In the genomic region with DNA sequence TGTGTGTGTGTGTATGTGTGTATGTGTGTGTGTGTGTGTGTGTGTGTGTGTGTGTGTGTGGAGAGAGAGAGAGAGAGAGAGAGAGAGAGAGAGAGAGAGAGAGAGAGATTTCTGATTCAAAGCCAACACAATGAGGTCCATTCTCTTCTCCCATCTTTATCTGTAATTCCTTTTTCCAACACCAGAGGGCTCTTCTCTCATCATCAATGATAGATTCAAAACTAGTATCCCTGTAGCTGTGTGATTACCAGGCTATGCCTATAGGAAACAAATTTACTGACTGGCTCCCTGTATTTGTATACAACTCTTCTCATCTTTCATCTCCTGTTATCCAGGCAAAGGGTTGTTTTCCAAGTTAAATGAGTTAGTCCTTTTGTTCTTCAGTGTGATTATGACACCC, we compare ENCODE assay signal across 10 mouse cellular contexts.
DNase-seq lines count a peak whose midpoint lies in the region; ATAC-seq lines count a peak whose summit lies in the region.
"Had no signal": no experiment of that assay in that cellular context is flagged by ENCODE, and none has a peak within 500 bp of the region (broad histone marks: within the 10 kb centered on the region; RNA-seq: fewer than 3 reads in every experiment).

No protein-coding gene starts in this region.

- ATAC-seq in hindbrain, embryonic 11.5 days (ENCODE audit: low FRiP score): no peak
- ATAC-seq in hindbrain, embryonic 14.5 days (ENCODE audit: low FRiP score): no peak
- ATAC-seq: midbrain, embryonic 13.5 days had no signal

- H3K4me3 ChIP-seq in hindbrain, embryonic 11.5 days (ENCODE audit: low read depth, low read length): no peak overlapping the region
- H3K4me3 ChIP-seq in hindbrain, embryonic 14.5 days (replicated peaks; ENCODE audit: low read length): no peak overlapping the region
- H3K4me3 ChIP-seq: limb, embryonic 10.5 days; midbrain, embryonic 13.5 days had no signal

- no peak overlapping the region for H3K9ac ChIP-seq in hindbrain, embryonic 11.5 days (ENCODE audit: low read depth, low read length)
- no peak overlapping the region for H3K9ac ChIP-seq in hindbrain, embryonic 14.5 days
- H3K9ac ChIP-seq: midbrain, embryonic 13.5 days had no signal

- H3K4me1 ChIP-seq in hindbrain, embryonic 11.5 days (replicated peaks; ENCODE audit: control insufficient read depth, insufficient read depth, low read length): no peaks in the 10 kb centered on the region
- no peaks in the 10 kb centered on the region for H3K4me1 ChIP-seq in hindbrain, embryonic 14.5 days (replicated peaks; ENCODE audit: control insufficient read depth, insufficient read depth, low read length)
- H3K4me1 ChIP-seq: limb, embryonic 10.5 days; midbrain, embryonic 13.5 days had no signal

- no peak overlapping the region for H3K4me2 ChIP-seq in hindbrain, embryonic 11.5 days (replicated peaks; ENCODE audit: low read depth, low read length)
- no peak overlapping the region for H3K4me2 ChIP-seq in hindbrain, embryonic 14.5 days (replicated peaks)
- H3K4me2 ChIP-seq: midbrain, embryonic 13.5 days had no signal

- H3K9me3 ChIP-seq in hindbrain, embryonic 11.5 days (ENCODE audit: control insufficient read depth, low read length): no peaks in the 10 kb centered on the region
- H3K9me3 ChIP-seq in hindbrain, embryonic 14.5 days (ENCODE audit: control insufficient read depth, low read length): no peaks in the 10 kb centered on the region
- H3K9me3 ChIP-seq: limb, embryonic 10.5 days; midbrain, embryonic 13.5 days had no signal

- H3K27ac ChIP-seq in hindbrain, embryonic 11.5 days (ENCODE audit: low read depth, low read length): no peak overlapping the region
- no peak overlapping the region for H3K27ac ChIP-seq in hindbrain, embryonic 14.5 days
- H3K27ac ChIP-seq: limb, embryonic 10.5 days; midbrain, embryonic 13.5 days had no signal

- H3K36me3 ChIP-seq in hindbrain, embryonic 11.5 days (ENCODE audit: control insufficient read depth, insufficient read depth, low read length): no peaks in the 10 kb centered on the region
- H3K36me3 ChIP-seq in hindbrain, embryonic 14.5 days (replicated peaks; ENCODE audit: control insufficient read depth, insufficient read depth): no peaks in the 10 kb centered on the region
- H3K36me3 ChIP-seq: limb, embryonic 10.5 days; midbrain, embryonic 13.5 days had no signal

- DNase-seq in hindbrain, embryonic 11.5 days (ENCODE audit: low spot score): peak; percentile 21
- DNase-seq in hindbrain, embryonic 14.5 days (ENCODE audit: low spot score): no peak
- peak; percentile 20 for DNase-seq in thymus, postnatal 0 days (ENCODE audit: low spot score)
- no peak for DNase-seq in thymus, postnatal 25 days
- DNase-seq in embryo, embryonic 10 days (ENCODE audit: low spot score): peak; percentile 15
- DNase-seq in testis, postnatal 14 days (ENCODE audit: low spot score): no peak
- no peak for DNase-seq in ovary, postnatal 10 days (ENCODE audit: low spot score)
- DNase-seq in adrenal gland, postnatal 4 days (ENCODE audit: low spot score in 2 of 2): no peak

- H3K27me3 ChIP-seq in hindbrain, embryonic 11.5 days (ENCODE audit: control insufficient read depth, insufficient read depth, low read length): no peaks in the 10 kb centered on the region
- H3K27me3 ChIP-seq in hindbrain, embryonic 14.5 days (ENCODE audit: control insufficient read depth, insufficient read depth, low read length): no peaks in the 10 kb centered on the region
- H3K27me3 ChIP-seq: midbrain, embryonic 13.5 days had no signal

Comparison
In these comparisons a context has a peak if more than half of its experiments do, and no peak if none do; other contexts are left out.
1. DNase-seq: peak in hindbrain, embryonic 11.5 days (single experiment), thymus, postnatal 0 days (single experiment) and embryo, embryonic 10 days (single experiment); none in hindbrain, embryonic 14.5 days (single experiment), thymus, postnatal 25 days (single experiment), testis, postnatal 14 days (single experiment), ovary, postnatal 10 days (single experiment) and adrenal gland, postnatal 4 days (0 of 2).